Mouse (Mus musculus) liver, postnatal 0 days (tissue): ENCODE data around the gene BC048403. TPM values are rescaled to one million over a fixed set of nuclear protein-coding genes. Genes with fewer than 3 reads are reported as not detected.
"Not testable (repeated sequence)": the region's sequence is repeated elsewhere in the genome, so short reads cannot be mapped to it uniquely, and the experiment has no call there.

Experiments used
- ATAC-seq: fragments of 200-750 bp; cut with Nextera tagmentation; 2 replicates; pipeline ENCODE4 v1.8.0; 2017; ENCODE audit warnings: mild to moderate bottlenecking, moderate library complexity
- DNase-seq: peaks from one replicate; pipeline ENCODE4 v3.0.0-alpha.2; 2016
- H3K27ac ChIP-seq: fragments of 300-500 bp; sonication (generic); 2 replicates; pipeline ENCODE4 v1.5.1; 2014; ENCODE audit warnings: antibody characterized with exemption, moderate library complexity, mild to moderate bottlenecking, low read depth
- H3K27me3 ChIP-seq: fragments of 300-500 bp; sonication (generic); 2 replicates; pipeline ENCODE4 v1.6.1; 2014; ENCODE audit warnings: low read length, control low read depth, mixed read lengths; ENCODE audit not compliant: insufficient read depth
- H3K36me3 ChIP-seq: fragments of 300-500 bp; sonication (generic); replicated peaks from 2 replicates; pipeline ENCODE4 v1.6.1; 2014; ENCODE audit warnings: mild to moderate bottlenecking, control low read depth, low read length, moderate library complexity, mixed read lengths; ENCODE audit not compliant: insufficient read depth
- H3K4me1 ChIP-seq: fragments of 300-500 bp; sonication (generic); 2 replicates; pipeline ENCODE4 v1.6.1; 2014; ENCODE audit warnings: antibody characterized with exemption, mild to moderate bottlenecking, control low read depth; ENCODE audit not compliant: insufficient read depth
- H3K4me2 ChIP-seq: fragments of 300-500 bp; sonication (generic); 2 replicates; pipeline ENCODE4 v1.6.1; 2014; ENCODE audit warnings: low read depth, mild to moderate bottlenecking, low read length, moderate library complexity, mixed read lengths
- H3K4me3 ChIP-seq: fragments of 300-500 bp; sonication (generic); 2 replicates; pipeline ENCODE4 v1.5.1; 2014; ENCODE audit warnings: low read depth, low read length
- H3K9ac ChIP-seq: fragments of 300-500 bp; sonication (generic); replicated peaks from 2 replicates; pipeline ENCODE4 v1.6.1; 2014; ENCODE audit warnings: mild to moderate bottlenecking, moderate library complexity
- H3K9me3 ChIP-seq: fragments of 300-500 bp; sonication (generic); 2 replicates; pipeline ENCODE4 v1.6.1; 2016; ENCODE audit warnings: mild to moderate bottlenecking, control low read depth, low read length, mixed read lengths
- CTCF ChIP-seq: sonication (generic); IDR thresholded peaks from 2 replicates; pipeline ENCODE4 v1.5.1; 2016; ENCODE audit warnings: antibody characterized with exemption, low read depth
- EP300 ChIP-seq: IDR thresholded peaks from 2 replicates; pipeline ENCODE4 v1.6.1; 2016; ENCODE audit warnings: antibody characterized with exemption, low read depth, mild to moderate bottlenecking
- WGBS: fragments of 180-500 bp; shearing (Covaris S2); extraction: QIAGEN DNeasy Blood & Tissue Kit; methylation state at CpG from one replicate; pipeline ENCODE4 v1.1.7; 2014; ENCODE audit not compliant: insufficient replicate concordance; 5-methylcytosine and 5-hydroxymethylcytosine counted together
- polyA plus RNA-seq: library from polyadenylated mRNA; unstranded; fragments of >200 nt; fragmentation: Nextera tagmentation; extraction: Ambion mirVana; gene quantifications from 2 replicates; pipeline ENCODE4 v1.2.1, GENCODE M21; 2015

Gene BC048403
- polyA plus RNA-seq, 1 experiment from 2014 or later = 1.9 TPM

- H3K36me3 ChIP-seq = no peaks in the 10 kb centered on the region
- no peak for ATAC-seq
- no peak overlapping the region for H3K27ac ChIP-seq
- DNase-seq = no peak
- no peak overlapping the region for H3K4me3 ChIP-seq
- no peak overlapping the region for H3K9ac ChIP-seq
- TF ChIP-seq CTCF (peak; percentile 39), EP300 (no peak)
- H3K27me3 ChIP-seq = no peaks in the 10 kb centered on the region
- H3K9me3 ChIP-seq = no peaks in the 10 kb centered on the region
- 75% methylated on average over 13 of the region's 13 CpGs for WGBS
- H3K4me2 ChIP-seq = no peak overlapping the region
- H3K4me1 ChIP-seq = no peaks in the 10 kb centered on the region
Measured at GRCm38 (mm10) chr10:121764469-121765173, 24.9 kb downstream of the BC048403 start.

- ATAC-seq = no peak
- Histone ChIP-seq H3K9ac (no peak overlapping the region), H3K36me3 (no peaks in the 10 kb centered on the region), H3K4me3 (no peak overlapping the region), H3K27me3 (no peaks in the 10 kb centered on the region), H3K9me3 (no peaks in the 10 kb centered on the region), H3K27ac (no peak overlapping the region), H3K4me1 (no peaks in the 10 kb centered on the region), H3K4me2 (no peak overlapping the region)
- no peak for DNase-seq
- TF ChIP-seq CTCF = no peak
- WGBS = 83% methylated on average over 10 of the region's 10 CpGs
Measured at GRCm38 (mm10) chr10:121765174-121766057, 25.7 kb downstream of the BC048403 start.

GRCm38 (mm10) chr10:121767295-121767694, 27.6 kb downstream of the BC048403 start:
- not testable (repeated sequence) for H3K36me3 ChIP-seq, H3K4me2 ChIP-seq, H3K27ac ChIP-seq, ATAC-seq, H3K9ac ChIP-seq, H3K4me1 ChIP-seq, H3K4me3 ChIP-seq, H3K27me3 ChIP-seq, H3K9me3 ChIP-seq
- 67% methylated on average over 3 of the region's 3 CpGs for WGBS
- TF ChIP-seq CTCF = peak; percentile 54
- DNase-seq = peak; percentile 54

GRCm38 (mm10) chr10:121769711-121770110, 30.0 kb downstream of the BC048403 start:
- Histone ChIP-seq H3K27me3 (no peaks in the 10 kb centered on the region), H3K4me2 (no peak overlapping the region), H3K9me3 (no peaks in the 10 kb centered on the region), H3K27ac (no peak overlapping the region), H3K4me3 (no peak overlapping the region), H3K36me3 (no peaks in the 10 kb centered on the region), H3K9ac (no peak overlapping the region), H3K4me1 (no peaks in the 10 kb centered on the region)
- DNase-seq (no peak), ATAC-seq (no peak)
- WGBS = 84% methylated on average over 5 of the region's 5 CpGs
- TF ChIP-seq CTCF (no peak), EP300 (no peak)

- no peaks in the 10 kb centered on the region for H3K36me3 ChIP-seq
- H3K4me1 ChIP-seq = no peaks in the 10 kb centered on the region
- H3K27ac ChIP-seq = no peak overlapping the region
- H3K4me2 ChIP-seq = peak overlapping the region; percentile 55
- DNase-seq (peak; percentile 47), ATAC-seq (no peak; the same call in 1 of the 2 replicates)
- TF ChIP-seq CTCF (peak; percentile 75), EP300 (no peak)
- no peak overlapping the region for H3K9ac ChIP-seq
- H3K9me3 ChIP-seq = no peaks in the 10 kb centered on the region
- WGBS = 43% methylated on average over 20 of the region's 20 CpGs
- no peaks in the 10 kb centered on the region for H3K27me3 ChIP-seq
- no peak overlapping the region for H3K4me3 ChIP-seq
Measured at GRCm38 (mm10) chr10:121770624-121771577, 31.2 kb downstream of the BC048403 start.
